Mouse (Mus musculus): ENCODE data around the gene Trpm4. TPM values are rescaled to one million over a fixed set of nuclear protein-coding genes. Genes with fewer than 3 reads are reported as not detected.

Trpm4 gene
- polyA plus RNA-seq, 1 experiment from 2014 or later = 3.9 TPM

- Histone ChIP-seq H3K4me2 (no peak overlapping the region), H3K9ac (ENCODE audit: low read depth, low read length) (no peak overlapping the region), H3K27ac (ENCODE audit: low read depth, low read length) (no peak overlapping the region), H3K9me3 (ENCODE audit: control insufficient read depth, low read length) (no peaks in the 10 kb centered on the region), H3K27me3 (replicated peaks; ENCODE audit: control insufficient read depth, insufficient read depth, low read length) (no peaks in the 10 kb centered on the region), H3K4me3 (ENCODE audit: low read depth, low read length) (no peak overlapping the region), H3K36me3 (ENCODE audit: control insufficient read depth, insufficient read depth, low read length) (no peaks in the 10 kb centered on the region), H3K4me1 (replicated peaks; ENCODE audit: control insufficient read depth, insufficient read depth, low read length) (no peaks in the 10 kb centered on the region)
- DNase-seq (ENCODE audit: low spot score) (no peak), ATAC-seq (replicated peaks; ENCODE audit: low FRiP score) (no peak)
- WGBS = 92% methylated on average over 1 of the region's 1 CpGs
Observed at GRCm38 (mm10) chr7:45296626-45297025, 37.0 kb downstream of the Trpm4 start.

- Histone ChIP-seq H3K9ac (ENCODE audit: low read depth, low read length) (no peak overlapping the region), H3K4me2 (no peak overlapping the region), H3K4me1 (replicated peaks; ENCODE audit: control insufficient read depth, insufficient read depth, low read length) (no peaks in the 10 kb centered on the region), H3K4me3 (ENCODE audit: low read depth, low read length) (no peak overlapping the region), H3K36me3 (ENCODE audit: control insufficient read depth, insufficient read depth, low read length) (no peaks in the 10 kb centered on the region), H3K27ac (ENCODE audit: low read depth, low read length) (no peak overlapping the region), H3K27me3 (replicated peaks; ENCODE audit: control insufficient read depth, insufficient read depth, low read length) (no peaks in the 10 kb centered on the region; the same call in 1 of the 2 replicates), H3K9me3 (ENCODE audit: control insufficient read depth, low read length) (no peaks in the 10 kb centered on the region)
- 76% methylated on average over 13 of the region's 13 CpGs for WGBS
- no peak for DNase-seq (ENCODE audit: low spot score)
- no peak for ATAC-seq (replicated peaks; ENCODE audit: low FRiP score)
Observed at GRCm38 (mm10) chr7:45286486-45286885, 47.1 kb downstream of the Trpm4 start.

- Histone ChIP-seq H3K27ac (ENCODE audit: low read depth, low read length) (no peak within 1 kb of the TSS), H3K9ac (ENCODE audit: low read depth, low read length) (0 out of 2 replicates have a peak within 1 kb of the TSS, but pooled peaks have one; percentile 34), H3K4me1 (replicated peaks; ENCODE audit: control insufficient read depth, insufficient read depth, low read length) (no peaks in the 10 kb centered on the region), H3K9me3 (ENCODE audit: control insufficient read depth, low read length) (no peaks in the 10 kb centered on the region), H3K36me3 (ENCODE audit: control insufficient read depth, insufficient read depth, low read length) (no peaks in the 10 kb centered on the region), H3K27me3 (replicated peaks; ENCODE audit: control insufficient read depth, insufficient read depth, low read length) (0 out of 2 replicates have a peak, but pooled peaks cover 3% of the 10 kb centered on the region), H3K4me2 (peak within 1 kb of the TSS; percentile 82), H3K4me3 (ENCODE audit: low read depth, low read length) (peak within 1 kb of the TSS; percentile 50)
- 7% methylated on average over 44 of the region's 44 CpGs for WGBS
- 0 out of 2 replicates have a peak, but pooled peaks have one; percentile 18 for ATAC-seq (replicated peaks; ENCODE audit: low FRiP score)
- DNase-seq (ENCODE audit: low spot score) = peak; percentile 74
Observed at GRCm38 (mm10) chr7:45277136-45277760, 56.3 kb downstream of the Trpm4 start, which contains the start of gene Slc6a21. Gene Slc6a21 (plus strand): TSS chr7:45277513.

DNA sequence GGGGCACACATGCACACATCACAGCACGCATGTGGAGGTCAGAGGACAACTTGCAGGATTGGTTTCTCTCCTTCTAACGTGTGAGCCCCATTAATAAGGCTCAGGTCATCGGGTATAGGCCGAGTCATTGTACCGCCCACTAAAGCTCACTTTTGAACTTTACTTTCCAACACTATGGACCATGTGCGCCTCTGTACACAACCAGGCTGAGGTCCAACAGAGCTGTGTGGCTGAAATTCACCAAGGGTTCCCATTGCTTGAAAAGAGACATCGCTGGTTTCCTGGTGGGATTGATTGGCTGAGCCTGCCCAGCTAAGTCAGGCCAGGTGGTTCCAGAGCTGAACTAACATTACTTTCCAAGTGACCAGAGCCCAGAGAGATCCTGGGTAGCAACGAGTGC, 59.9 kb downstream of the Trpm4 start:
- no peak overlapping the region for H3K9ac ChIP-seq (ENCODE audit: low read depth, low read length)
- no peak overlapping the region for H3K4me2 ChIP-seq
- no peak for ATAC-seq (replicated peaks; ENCODE audit: low FRiP score)
- DNase-seq (ENCODE audit: low spot score) = no peak
- no peaks in the 10 kb centered on the region for H3K9me3 ChIP-seq (ENCODE audit: control insufficient read depth, low read length)
- peaks cover 5% of the 10 kb centered on the region; the same call in 1 of the 2 replicates for H3K27me3 ChIP-seq (replicated peaks; ENCODE audit: control insufficient read depth, insufficient read depth, low read length)
- 81% methylated on average over 8 of the region's 8 CpGs for WGBS
- no peak overlapping the region for H3K27ac ChIP-seq (ENCODE audit: low read depth, low read length)
- no peaks in the 10 kb centered on the region for H3K36me3 ChIP-seq (ENCODE audit: control insufficient read depth, insufficient read depth, low read length)
- H3K4me1 ChIP-seq (replicated peaks; ENCODE audit: control insufficient read depth, insufficient read depth, low read length) = no peaks in the 10 kb centered on the region
- H3K4me3 ChIP-seq (ENCODE audit: low read depth, low read length) = no peak overlapping the region

- H3K27ac ChIP-seq (ENCODE audit: low read depth, low read length) = no peak overlapping the region
- ATAC-seq (replicated peaks; ENCODE audit: low FRiP score) (no peak), DNase-seq (ENCODE audit: low spot score) (no peak)
- H3K36me3 ChIP-seq (ENCODE audit: control insufficient read depth, insufficient read depth, low read length) = no peaks in the 10 kb centered on the region
- no peak overlapping the region for H3K9ac ChIP-seq (ENCODE audit: low read depth, low read length)
- WGBS = 75% methylated on average over 10 of the region's 10 CpGs
- H3K4me3 ChIP-seq (ENCODE audit: low read depth, low read length) = no peak overlapping the region
- no peak overlapping the region for H3K4me2 ChIP-seq
- no peaks in the 10 kb centered on the region for H3K4me1 ChIP-seq (replicated peaks; ENCODE audit: control insufficient read depth, insufficient read depth, low read length)
- H3K27me3 ChIP-seq (replicated peaks; ENCODE audit: control insufficient read depth, insufficient read depth, low read length) = peaks cover 11% of the 10 kb centered on the region; the same call in 1 of the 2 replicates
- no peaks in the 10 kb centered on the region for H3K9me3 ChIP-seq (ENCODE audit: control insufficient read depth, low read length)
Observed at GRCm38 (mm10) chr7:45272786-45273412, 60.7 kb downstream of the Trpm4 start.

DNA sequence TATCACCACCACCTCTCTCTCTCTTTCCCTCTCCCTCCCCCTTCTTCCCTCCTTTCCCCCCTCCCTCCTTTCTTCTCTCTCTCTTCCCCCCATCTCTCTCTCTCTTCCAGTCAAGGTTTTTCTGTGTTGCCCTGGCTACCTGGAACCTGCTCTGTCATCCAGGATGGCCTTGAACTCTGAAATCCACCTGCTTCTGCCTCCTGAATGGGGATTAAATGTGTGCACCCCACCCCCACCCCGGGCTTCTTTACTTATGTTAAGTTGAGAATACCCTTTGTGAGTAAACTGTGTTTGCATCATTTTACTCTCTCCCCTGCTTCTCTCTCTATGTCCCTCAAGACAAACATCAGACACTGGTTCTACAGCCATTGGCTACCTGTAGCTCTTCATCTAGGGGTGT, 68.1 kb downstream of the Trpm4 start:
- Histone ChIP-seq H3K36me3 (ENCODE audit: control insufficient read depth, insufficient read depth, low read length) (no peaks in the 10 kb centered on the region), H3K4me3 (ENCODE audit: low read depth, low read length) (no peak overlapping the region), H3K9me3 (ENCODE audit: control insufficient read depth, low read length) (no peaks in the 10 kb centered on the region), H3K27me3 (replicated peaks; ENCODE audit: control insufficient read depth, insufficient read depth, low read length) (peaks cover 8% of the 10 kb centered on the region; the same call in 1 of the 2 replicates), H3K27ac (ENCODE audit: low read depth, low read length) (no peak overlapping the region), H3K4me2 (no peak overlapping the region), H3K9ac (ENCODE audit: low read depth, low read length) (no peak overlapping the region), H3K4me1 (replicated peaks; ENCODE audit: control insufficient read depth, insufficient read depth, low read length) (no peaks in the 10 kb centered on the region)
- ATAC-seq (replicated peaks; ENCODE audit: low FRiP score) (no peak), DNase-seq (ENCODE audit: low spot score) (no peak)
- WGBS = 52% methylated on average over 1 of the region's 1 CpGs

DNA sequence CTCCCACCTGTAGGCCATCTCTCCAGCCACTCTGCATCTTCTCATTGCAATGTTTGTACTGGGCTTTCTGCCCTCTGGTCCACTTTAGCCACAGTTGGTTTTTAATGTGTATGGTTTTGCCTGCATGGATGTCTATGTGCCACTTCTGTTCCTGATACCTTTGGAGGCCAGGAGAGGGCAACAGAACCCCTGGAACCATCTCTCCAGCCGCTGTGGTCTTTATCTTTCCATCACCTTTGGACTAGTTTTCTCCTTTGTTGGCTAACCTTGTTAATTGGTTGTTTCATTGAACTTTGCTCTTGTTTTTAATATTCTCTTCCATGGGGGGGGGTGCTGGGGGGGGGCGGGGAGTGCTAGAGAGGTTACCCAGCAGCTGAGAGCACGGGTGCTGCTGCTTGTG, 69.2 kb downstream of the Trpm4 start:
- no peak overlapping the region for H3K27ac ChIP-seq (ENCODE audit: low read depth, low read length)
- no peaks in the 10 kb centered on the region for H3K4me1 ChIP-seq (replicated peaks; ENCODE audit: control insufficient read depth, insufficient read depth, low read length)
- no peak overlapping the region for H3K9ac ChIP-seq (ENCODE audit: low read depth, low read length)
- H3K27me3 ChIP-seq (replicated peaks; ENCODE audit: control insufficient read depth, insufficient read depth, low read length) = peaks cover 8% of the 10 kb centered on the region; the same call in 1 of the 2 replicates
- no peak overlapping the region for H3K4me3 ChIP-seq (ENCODE audit: low read depth, low read length)
- no peaks in the 10 kb centered on the region for H3K36me3 ChIP-seq (ENCODE audit: control insufficient read depth, insufficient read depth, low read length)
- no peak for DNase-seq (ENCODE audit: low spot score)
- H3K9me3 ChIP-seq (ENCODE audit: control insufficient read depth, low read length) = no peaks in the 10 kb centered on the region
- 61% methylated on average over 3 of the region's 3 CpGs for WGBS
- no peak overlapping the region for H3K4me2 ChIP-seq
- no peak for ATAC-seq (replicated peaks; ENCODE audit: low FRiP score)

- Histone ChIP-seq H3K27ac (ENCODE audit: low read depth, low read length) (no peak overlapping the region), H3K9ac (ENCODE audit: low read depth, low read length) (no peak overlapping the region), H3K4me3 (ENCODE audit: low read depth, low read length) (no peak overlapping the region), H3K4me2 (no peak overlapping the region), H3K36me3 (ENCODE audit: control insufficient read depth, insufficient read depth, low read length) (no peaks in the 10 kb centered on the region), H3K4me1 (replicated peaks; ENCODE audit: control insufficient read depth, insufficient read depth, low read length) (no peaks in the 10 kb centered on the region), H3K27me3 (replicated peaks; ENCODE audit: control insufficient read depth, insufficient read depth, low read length) (peaks cover 7% of the 10 kb centered on the region), H3K9me3 (ENCODE audit: control insufficient read depth, low read length) (no peaks in the 10 kb centered on the region)
- no peak for ATAC-seq (replicated peaks; ENCODE audit: low FRiP score)
- no peak for DNase-seq (ENCODE audit: low spot score)
- WGBS = 72% methylated on average over 7 of the region's 7 CpGs
Observed at GRCm38 (mm10) chr7:45263006-45263607, 70.5 kb downstream of the Trpm4 start.

Measured in liver, embryonic 11.5 days (tissue).